Mouse (Mus musculus) thymus, postnatal 0 days (tissue): ENCODE data around the gene Pcsk2. TPM values are rescaled to one million over a fixed set of nuclear protein-coding genes. Genes with fewer than 3 reads are reported as not detected.

ENCODE experiments used
- DNase-seq: peaks from one replicate; pipeline ENCODE4 v3.0.0-alpha.2; 2015; ENCODE audit warnings: low spot score
- polyA plus RNA-seq: library from polyadenylated mRNA; unstranded; fragments of >200 nt; fragmentation: Nextera tagmentation; extraction: Ambion mirVana; gene quantifications from 2 replicates; pipeline ENCODE4 v1.2.1, GENCODE M21; 2015

Pcsk2 gene
- polyA plus RNA-seq, 1 experiment from 2014 or later: not detected

DNA sequence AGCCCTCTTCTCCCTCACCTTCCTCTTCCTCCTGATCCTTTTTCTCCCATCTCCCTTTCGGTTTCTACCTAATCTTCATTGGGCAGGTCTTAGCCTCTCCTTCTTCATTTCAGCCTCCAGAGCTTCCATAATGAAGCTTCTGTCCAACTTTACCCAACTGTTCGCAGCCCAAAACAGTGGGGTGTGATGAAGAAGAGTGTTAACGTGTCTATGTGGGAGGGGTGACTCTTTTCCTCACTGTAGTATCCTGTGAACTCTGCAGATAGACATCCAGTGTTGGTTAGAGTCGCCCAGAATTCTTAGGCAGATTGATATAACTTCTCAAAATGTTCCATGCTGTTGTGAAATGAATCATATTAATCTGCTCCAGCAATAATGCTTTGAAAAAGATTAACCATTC is 98.4 kb downstream of the Pcsk2 start:
- DNase-seq: no peak

GRCm38 (mm10) chr2:143646001-143646400 is 100.0 kb downstream of the Pcsk2 start:
- DNase-seq: no peak

- no peak for DNase-seq
These were observed 108.7 kb downstream of the Pcsk2 start for GRCm38 (mm10) chr2:143654621-143655020.

- DNase-seq: no peak
These were observed 111.0 kb downstream of the Pcsk2 start for GRCm38 (mm10) chr2:143656968-143657367.

DNA sequence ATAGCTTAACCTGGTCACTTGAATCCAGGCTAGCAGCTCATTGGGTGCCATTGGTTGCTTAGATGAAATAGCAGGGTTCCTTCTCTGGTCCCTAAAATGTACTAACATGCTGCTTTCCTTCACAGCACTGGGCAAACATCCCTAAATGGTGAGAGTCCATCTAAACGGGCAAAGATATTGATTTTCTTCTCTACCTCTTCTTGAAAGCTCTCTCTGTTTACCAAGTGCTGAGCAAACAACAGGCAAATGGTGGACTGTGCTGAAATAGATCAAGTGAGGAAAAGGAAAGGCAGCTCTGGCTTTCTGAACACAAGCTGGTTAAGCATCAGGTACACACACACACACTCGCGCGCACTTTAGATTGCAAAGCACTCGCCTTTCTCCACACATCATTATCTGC is 120.8 kb downstream of the Pcsk2 start:
- DNase-seq: no peak

DNA sequence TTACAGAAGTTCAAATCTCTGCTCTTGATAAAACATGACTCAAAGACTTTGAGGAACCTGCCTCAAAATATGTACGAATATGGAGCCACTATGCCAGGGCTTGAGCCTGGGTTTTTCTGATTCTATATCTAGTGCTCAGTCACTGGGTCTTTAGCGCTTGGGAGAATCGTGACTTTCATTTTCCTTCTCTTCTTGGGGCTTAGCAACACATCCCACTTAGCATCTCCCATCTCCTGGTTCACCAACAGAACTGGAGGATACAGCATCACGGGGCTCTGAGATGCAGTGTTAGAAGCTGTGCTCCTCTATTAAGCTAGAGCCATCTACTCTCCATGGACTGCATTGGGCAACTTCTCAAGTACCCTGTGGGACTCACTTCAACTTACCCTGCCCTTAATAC is 131.9 kb downstream of the Pcsk2 start:
- DNase-seq: no peak

- DNase-seq: no peak
These were observed 133.6 kb downstream of the Pcsk2 start for GRCm38 (mm10) chr2:143679513-143679912.

DNA sequence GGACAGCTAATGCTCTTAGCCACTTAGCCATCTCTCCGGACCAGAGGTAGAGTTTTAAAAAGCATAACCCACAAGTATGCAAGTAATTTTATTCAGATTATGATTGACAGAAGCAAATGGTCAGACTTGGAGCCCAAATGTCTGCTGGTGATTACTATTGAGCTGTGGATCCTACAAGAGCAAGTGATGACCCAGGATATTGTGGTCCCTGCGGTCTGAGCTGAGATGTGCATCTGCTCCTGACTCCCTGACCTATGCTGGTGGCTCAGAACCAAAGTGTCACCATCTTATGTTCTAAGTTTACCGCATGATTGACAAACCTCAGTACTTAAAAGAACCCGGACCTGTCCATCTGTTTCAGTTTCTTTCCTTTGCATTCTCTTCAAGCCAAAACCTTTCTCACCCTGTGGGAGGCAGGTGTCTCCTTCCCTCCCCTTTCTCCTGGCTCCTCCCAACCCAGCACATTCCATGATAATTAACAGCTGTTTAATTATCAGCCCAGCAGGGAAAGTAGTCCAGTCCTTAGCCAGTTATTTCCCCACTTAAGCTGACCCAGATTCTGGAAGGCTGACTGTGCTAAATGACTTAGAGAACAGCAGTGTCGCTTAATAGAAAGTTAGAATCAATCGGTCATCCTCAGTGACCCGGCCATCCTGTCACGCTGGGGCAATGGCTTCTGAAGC is 136.1 kb downstream of the Pcsk2 start:
- DNase-seq: no peak

GRCm38 (mm10) chr2:143683513-143683912 is 137.6 kb downstream of the Pcsk2 start:
- DNase-seq: no peak

DNA sequence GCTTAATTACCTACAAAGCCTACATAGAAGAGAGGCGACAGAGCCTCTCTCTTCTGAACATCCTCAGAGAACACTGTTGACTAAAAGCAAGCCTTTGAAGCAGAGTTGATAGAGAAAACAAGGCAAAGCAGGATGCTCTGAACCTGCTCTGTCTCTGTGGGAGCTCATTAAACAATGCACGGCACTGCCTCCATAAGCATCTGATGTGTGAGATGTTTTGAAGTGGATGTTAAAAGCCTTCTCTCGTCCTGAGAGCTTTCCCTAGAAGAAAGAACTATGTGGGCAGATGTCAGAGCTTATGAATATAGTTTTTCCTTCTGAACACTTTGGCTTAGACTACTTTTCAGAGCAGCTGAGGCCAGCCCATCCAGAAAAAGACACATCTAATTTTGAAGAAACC is 145.3 kb downstream of the Pcsk2 start:
- no peak for DNase-seq

DNA sequence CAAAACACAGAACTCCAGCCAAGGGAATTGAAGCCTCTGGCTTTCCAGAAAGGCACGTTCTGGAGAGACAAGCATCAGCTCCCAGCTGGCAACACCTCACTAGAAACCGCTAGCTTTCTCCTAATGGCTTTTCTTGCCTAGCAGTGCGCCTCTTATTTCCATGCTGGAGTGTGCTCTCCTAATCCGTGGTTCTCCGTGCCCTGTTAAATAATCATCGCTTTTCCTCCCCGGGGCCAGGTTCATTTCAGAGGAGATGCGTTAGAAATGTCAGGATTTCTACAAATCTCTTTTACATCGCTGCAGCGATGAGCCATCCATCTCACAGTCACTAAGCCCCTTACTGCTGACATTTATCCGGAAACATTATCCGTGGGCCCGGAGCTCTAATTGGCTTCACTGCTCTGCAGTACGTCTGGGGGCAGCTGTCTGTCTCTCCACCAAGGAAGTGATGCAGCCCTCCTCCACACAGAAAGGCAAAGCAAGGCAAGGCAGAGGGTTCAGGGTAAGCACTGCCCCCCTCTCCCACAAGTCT is 150.1 kb downstream of the Pcsk2 start:
- no peak for DNase-seq

GRCm38 (mm10) chr2:143696704-143697103 is 150.7 kb downstream of the Pcsk2 start:
- no peak for DNase-seq

DNA sequence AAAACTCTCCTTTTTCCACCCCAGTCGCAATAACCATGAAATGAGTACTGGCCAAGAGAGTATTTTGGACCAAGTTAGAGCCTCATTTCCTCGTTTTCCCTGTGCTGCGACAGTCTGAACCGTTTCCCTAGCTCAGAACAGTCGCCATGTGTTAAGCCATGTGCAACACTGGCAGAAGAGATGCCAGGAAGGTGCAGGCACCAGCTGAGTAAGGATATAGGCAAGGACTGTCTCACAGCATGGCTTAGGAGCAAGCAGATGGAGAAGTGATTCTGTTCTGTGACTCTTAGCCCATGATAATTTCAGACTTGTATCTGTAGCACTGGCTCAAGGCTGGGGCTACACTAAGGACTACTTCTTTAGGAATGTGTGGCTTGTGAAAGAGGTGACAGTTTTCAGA is 155.2 kb downstream of the Pcsk2 start:
- DNase-seq: no peak

- DNase-seq: no peak
These were observed 157.0 kb downstream of the Pcsk2 start for GRCm38 (mm10) chr2:143702931-143703344.

GRCm38 (mm10) chr2:143708205-143708604 is 162.2 kb downstream of the Pcsk2 start:
- no peak for DNase-seq

- no peak for DNase-seq
These were observed 163.3 kb downstream of the Pcsk2 start for GRCm38 (mm10) chr2:143709249-143709648.

- DNase-seq: no peak
These were observed 164.0 kb downstream of the Pcsk2 start for GRCm38 (mm10) chr2:143709979-143710378.

GRCm38 (mm10) chr2:143711886-143712285 is 165.9 kb downstream of the Pcsk2 start:
- DNase-seq: no peak

GRCm38 (mm10) chr2:143712901-143713300 is 166.9 kb downstream of the Pcsk2 start:
- DNase-seq: no peak

GRCm38 (mm10) chr2:143713902-143714301 is 167.9 kb downstream of the Pcsk2 start:
- DNase-seq: no peak

DNA sequence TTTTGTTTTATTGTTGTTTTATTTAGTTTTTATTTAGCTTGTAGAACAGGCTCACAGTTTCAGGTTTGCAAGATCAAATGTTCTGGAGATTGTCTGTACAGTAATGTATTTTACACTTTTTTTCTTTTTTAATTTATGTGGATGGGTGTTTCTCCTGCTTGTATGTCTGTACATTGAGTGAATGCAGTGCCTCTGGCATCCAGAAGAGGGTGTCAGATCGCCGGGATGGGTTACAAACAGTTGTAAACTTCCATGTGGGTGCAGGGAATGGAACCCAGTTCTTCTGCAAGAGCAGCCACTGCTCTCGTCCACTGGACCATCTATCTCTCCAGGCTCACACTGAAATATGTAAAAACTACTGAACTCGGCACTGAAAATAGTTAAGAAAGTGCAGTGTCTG is 169.2 kb downstream of the Pcsk2 start:
- DNase-seq: no peak

DNA sequence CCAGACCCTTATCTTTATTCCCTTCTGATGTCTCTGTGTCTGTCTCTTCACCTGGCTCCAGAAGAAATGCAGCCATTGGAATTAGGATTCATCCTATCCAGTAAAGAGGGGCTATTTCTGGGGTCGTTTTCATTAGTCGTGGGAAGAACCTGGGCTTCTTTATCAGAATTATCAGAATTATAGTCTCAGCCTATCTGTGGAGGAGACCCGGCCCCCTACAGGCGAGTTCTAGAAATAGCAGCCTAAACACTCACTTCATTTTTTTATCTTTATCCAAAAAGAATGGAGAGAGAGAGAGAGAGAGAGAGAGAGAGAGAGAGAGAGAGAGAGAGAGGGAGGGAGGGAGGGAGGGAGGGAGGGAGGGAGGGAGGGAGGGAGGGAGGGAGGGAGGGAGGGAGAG is 177.3 kb downstream of the Pcsk2 start:
- no peak for DNase-seq

GRCm38 (mm10) chr2:143724101-143724500 is 178.1 kb downstream of the Pcsk2 start:
- DNase-seq: no peak
